Mouse (Mus musculus) adipocyte (in vitro differentiated cells): ENCODE measurements at regions not wholly inside any gene's neighbourhood (a gene's known extent, or its start where the extent isn't known, plus 50 kb on each side); places are given as distances from the start of the nearest gene placed in this dataset.

Experiments
- DNase-seq: peaks from one replicate; pipeline ENCODE4 v3.0.0-alpha.2; 2016; ENCODE audit warnings: low spot score

DNA sequence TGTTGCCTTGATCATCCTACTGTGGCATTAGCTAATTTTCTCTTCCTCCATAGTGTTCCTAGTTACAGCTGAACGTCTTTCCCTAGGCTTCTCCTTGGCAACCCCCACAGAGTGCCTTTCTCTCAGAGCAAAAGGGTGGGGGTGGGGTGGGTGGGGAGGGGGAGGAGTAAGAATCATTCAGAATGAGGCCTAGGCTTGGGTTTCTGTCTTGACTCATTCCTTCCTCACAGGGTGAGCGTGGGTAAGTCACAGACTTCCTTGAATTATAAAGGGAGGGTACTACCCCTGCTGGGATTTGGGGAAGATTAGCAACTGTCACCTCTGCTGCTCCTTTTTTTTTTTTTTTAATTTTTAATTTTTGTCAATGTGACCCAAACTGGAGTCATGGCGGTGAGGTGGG lies 114.5 kb downstream of the Dhx35 start:
- DNase-seq, result no peak

DNA sequence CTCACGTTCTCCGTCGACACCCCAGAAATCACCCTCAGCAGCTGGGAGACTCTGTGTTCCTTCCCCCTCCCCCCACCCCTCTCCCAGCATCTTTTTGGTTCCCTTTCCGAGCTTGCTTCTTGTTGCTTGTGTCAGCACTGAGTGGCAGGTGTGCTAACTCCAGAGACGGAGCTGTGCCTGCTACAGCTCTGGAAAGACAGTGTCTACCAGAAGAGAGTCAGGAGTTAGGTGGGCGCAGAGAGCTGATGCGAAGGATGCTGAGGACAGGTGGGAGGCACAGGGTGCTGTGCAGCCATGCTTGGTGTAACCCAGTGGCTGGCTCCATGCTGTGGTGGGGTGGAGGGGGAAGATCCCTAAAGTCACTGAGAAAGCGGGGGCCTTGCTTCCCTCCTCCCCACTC lies 115.7 kb downstream of the Dhx35 start:
- DNase-seq, result no peak

DNA sequence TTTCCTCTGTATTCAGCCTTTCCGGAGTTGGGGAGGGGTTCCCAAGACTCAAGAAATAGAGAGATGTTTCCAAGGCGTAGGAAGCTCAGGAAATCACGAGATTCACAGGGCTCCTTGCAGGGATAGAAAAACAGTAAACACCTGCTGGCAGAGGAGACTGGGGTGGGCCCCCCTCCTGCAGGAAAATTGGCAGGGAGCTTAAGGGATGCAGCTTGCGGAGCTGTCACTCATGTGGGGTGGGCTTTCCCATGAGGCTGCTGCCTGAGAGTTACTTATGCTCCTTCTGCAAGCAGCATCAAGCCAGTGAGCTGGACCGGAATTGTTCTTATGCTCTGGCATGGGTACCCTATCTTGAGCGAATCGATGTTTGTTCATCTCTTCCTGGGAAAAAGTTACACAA lies 116.6 kb downstream of the Dhx35 start:
- no peak for DNase-seq

DNA sequence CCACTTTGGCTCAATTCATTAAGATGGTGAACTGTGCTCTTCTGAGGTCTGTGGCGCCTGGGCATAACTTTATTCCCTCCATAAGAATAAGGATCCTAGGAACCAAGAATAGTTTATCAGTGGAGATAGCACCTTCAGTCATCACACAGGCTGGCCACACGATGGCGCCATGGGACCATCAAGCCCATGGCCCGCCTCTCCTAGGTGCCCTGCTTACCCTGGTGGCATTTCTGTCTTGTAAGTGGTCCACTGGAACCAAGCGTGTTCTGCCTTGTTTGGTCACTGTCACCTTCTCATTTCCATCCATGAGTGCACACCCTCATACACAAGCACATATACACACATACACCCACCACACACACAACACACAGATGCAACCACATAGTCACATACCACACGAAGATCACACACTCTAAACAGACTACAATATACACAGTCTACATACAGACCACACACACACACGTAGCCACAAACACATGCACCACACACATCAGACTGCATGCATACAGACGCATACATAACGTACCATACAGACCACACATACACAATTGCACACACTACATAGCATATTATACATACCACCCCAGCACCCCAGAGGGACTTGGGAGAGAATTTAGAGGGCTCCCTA lies 118.1 kb downstream of the Dhx35 start:
- peak; percentile 38 for DNase-seq

DNA sequence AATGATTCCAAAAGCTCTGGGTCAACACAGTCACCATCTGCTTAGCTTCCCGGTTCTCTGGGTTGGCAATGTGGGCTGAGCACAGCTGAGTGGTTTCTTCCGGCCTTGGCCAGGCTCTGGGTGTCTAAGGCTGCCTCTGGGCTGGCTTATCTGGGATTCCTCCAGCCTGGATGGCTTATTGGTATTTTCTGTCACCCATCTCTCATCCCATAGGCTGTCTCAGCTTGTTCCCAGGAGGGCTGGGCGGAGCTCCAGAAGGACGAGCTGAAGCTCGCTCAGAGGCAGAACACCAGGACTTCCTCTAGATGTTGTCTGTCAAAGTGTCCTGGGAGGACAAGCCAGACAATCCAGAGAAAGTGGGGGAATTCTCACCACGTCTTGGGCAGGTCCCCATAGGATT lies 122.8 kb downstream of the Dhx35 start:
- no peak for DNase-seq

DNA sequence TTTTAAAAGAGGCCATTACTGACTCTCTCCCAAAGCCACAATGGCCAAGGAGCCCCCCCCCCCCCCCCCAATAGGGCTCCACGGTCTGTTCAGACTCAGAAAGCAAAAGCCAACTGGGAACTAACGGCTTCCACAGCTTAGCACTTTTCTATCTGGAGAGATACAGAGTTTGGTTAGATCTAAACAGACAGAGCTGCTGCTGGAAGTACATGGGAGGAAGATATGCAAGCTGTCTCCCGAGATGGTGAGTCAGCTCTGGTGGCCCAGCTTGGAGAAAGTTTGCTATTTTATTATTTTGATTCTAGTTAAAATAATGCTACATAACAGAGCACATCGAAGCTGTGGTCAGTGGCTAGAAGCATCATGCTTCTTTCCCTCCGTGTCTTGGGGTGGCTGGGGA lies 123.7 kb downstream of the Dhx35 start:
- no peak for DNase-seq

DNA sequence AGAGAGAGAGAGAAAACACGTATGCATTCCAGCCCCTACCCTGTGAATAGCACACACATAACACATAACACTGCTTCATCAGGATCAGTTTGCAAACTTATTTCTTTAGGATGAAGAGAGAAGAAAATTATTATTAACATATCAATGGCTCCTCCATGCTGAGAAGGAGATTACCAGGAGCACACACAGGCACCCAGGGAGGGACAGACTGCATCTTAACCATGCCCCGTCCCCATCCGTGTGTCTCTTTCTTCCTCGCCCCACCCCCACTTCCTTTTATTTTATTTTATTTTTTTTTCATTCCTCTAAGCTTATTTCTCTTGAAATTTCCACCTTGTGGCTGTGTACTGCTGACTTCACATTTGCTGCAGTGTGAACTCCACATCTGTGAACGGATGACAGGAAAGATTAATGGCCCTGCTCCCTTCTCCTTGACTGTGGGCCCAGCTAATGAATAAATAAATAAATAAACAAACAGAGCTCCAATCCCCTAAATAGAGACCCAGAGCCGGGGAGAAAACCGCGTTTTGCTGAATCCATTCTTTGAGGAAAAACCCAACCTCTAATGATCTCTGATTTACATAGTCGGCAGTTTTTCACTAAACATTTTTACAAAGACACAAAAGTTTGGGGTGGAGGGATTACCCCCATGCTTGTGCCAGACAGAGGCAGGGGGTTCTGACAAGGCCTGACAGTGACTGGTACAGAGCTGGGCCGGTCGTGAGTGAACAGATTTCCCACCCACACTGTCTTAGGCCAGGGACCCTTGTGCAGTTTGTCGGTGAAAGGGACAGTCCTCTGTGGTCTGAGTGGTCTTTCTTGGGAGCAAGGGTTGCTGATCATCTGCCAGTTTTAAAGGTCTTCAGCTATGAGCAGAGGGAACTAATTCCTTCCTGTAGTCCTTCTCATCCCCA lies 127.0 kb downstream of the Dhx35 start:
- no peak for DNase-seq

DNA sequence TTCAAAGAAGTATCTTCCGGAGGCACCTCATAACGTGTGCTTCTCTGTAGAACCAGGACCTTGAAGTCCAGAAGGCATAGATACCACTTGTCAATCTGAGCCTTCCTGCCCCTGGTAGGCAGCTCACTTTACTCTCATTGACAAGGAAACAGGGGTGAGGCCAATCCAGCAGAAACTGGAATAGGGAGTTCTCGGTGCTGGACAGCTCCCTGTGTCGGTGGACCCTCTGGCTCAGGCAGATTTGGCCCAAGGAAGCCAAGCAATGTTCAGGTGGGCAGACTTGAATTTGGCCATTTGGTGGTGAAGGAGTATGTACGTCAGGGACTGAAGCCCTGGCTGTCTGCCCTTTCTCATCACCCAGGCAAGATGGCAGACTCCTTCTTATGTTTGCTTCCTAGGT lies 128.2 kb downstream of the Dhx35 start:
- no peak for DNase-seq

DNA sequence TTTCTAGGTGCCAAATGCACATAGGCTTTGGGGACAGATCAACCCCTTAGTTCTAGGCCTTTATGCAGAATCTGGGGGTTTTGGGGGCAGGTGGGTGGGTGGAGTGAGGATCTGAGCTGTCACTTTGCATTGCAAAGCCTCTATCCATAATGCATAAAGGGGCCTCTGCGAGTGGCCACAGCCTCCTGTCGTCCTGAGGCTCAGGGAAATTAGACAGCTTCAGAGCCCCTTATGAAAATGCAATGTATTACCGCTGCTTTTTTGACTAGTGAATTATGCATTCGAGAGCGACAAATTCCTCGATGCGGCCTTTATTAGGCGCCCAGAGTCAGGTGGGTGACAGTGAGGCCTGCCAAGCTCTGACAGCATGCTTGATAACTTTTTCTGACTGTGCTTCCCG lies 134.9 kb downstream of the Dhx35 start:
- DNase-seq, result no peak

DNA sequence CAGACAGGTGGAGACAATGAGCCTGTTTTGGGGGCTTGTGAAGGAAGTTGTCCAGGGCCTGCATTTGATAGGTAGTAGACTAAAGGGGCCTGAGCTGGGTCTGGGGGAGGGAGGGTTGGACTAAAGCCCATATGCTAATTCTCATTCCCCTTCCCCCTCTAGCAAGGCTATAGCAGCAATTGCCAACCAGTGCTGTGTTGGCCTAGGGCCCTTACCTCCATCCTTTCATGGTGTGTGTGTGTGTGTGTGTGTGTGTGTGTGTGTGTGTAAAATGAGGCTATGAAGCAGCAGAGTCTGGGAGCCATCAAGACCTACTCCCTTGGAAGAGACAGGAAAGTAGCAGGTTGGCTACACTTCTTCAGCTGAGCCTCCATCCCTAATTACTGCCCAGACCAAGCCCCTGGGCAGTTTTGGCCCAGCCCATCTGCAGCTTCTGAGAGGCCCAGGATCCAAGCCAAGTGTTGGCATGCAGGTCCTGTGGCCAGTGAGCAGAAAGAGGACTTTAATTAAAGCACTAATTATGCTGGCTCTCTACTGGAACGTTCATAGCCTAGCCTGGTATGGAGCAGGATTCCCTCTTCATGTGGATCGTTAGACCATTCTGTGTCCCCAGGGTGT lies 143.4 kb downstream of the Dhx35 start:
- no peak for DNase-seq

DNA sequence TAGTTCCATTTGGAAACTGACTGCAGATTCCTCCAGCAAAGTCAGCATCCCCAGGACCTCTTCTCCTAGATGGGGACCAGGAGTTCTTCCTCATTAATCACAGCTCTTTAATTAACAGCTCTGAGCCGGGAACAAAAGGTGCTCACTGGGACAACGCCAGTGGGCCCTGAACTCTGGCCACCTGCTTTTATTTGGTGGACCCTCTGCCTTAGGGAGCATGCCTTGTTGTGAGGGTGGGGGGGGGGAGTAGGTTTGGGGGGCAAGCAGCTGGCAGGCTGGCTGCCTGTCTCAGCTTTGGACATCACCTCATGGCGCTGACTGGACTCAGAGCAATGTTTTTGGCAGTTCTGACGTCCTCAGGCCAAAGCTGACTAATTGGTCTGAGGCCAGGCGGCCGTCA lies 154.8 kb downstream of the Dhx35 start:
- DNase-seq, result no peak

DNA sequence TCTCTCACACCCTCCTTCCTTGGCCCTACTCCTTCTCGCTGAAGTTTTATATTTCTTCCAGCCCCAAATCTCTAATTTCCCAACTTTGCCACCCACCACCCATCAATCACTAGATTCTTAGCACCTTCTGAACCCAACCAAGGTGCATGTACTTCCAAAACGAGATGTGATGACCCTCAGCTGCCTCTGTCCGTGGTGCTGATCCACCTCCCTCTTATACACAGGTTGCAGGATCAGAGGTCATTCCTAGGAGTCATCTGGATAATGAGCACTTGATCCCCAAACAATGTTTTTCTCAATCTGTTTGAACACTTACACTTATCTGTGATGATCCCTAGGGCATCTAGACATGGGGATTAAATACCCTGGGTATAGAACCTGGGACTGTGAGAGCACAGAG lies 156.5 kb downstream of the Dhx35 start:
- DNase-seq, result no peak

DNA sequence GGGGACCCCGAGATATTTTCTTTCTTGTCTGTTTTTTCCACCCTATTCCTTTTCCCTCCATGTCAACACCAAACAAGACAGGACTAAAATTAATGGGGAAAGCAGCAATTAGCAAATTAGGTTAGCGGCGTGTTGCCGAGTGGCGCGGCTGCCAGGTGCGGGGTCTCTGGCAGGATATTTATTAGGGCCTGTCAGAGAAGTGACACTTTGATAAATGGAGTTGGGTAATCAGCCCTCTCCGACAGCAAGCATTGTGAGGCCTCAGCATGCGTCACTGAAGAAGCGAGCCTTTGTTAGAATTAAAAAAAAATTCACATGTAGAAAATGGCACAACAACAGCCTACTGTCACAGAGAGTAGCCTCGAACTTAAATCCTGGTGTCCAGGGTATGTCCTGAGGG lies 162.3 kb downstream of the Dhx35 start:
- no peak for DNase-seq

DNA sequence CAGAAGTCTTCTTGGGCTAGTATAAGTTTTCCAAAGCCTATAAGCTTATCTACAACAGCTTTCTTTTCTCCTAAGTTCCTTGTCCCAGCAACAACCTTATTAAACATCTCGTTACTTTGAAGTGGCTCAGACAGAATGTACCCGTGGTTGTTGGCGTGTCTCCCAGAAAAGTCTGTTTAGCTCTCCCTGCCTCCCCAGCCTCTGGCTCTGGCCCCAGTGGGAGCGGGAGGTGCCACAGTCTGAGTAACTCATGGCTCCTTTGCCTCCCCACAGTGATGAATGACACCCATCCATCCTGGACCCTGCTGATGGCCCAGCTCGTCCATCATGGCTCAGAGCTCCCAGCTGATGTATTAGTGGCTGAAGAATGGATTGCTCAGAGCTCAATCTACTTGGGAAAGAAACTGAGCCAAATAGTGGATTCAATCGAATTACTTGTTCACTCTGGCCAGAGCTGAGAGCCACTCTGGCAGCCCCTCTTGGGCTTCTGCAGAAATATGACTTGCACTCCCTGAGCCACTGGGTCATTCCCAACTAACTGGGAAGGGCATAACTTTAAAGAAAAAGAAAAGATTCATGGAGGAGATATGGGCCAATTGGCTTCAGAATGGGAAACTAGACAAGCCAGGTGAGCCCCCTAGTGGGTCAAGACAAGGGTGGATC lies 170.5 kb downstream of the Dhx35 start:
- peak; percentile 39 for DNase-seq

DNA sequence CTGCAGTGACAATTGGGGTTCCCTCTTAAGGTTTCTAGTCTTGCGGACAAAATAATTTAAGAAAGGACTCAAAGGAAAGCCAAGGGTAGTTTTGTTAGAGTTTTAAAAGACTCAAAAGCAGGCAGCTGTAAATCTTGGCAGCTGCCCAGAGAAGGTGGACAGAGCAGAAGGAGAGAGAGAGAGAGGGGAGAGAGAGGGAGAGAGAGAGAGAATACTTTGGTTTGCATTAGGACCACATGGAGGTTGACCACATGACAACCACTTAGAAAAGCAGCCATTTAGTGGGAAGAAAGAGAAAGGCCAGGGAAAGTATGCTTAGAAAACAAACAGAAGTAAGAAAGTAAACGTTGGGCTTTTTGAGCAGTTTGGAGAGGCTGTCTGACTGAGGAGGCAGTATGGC lies 177.6 kb downstream of the Dhx35 start:
- DNase-seq, result no peak

DNA sequence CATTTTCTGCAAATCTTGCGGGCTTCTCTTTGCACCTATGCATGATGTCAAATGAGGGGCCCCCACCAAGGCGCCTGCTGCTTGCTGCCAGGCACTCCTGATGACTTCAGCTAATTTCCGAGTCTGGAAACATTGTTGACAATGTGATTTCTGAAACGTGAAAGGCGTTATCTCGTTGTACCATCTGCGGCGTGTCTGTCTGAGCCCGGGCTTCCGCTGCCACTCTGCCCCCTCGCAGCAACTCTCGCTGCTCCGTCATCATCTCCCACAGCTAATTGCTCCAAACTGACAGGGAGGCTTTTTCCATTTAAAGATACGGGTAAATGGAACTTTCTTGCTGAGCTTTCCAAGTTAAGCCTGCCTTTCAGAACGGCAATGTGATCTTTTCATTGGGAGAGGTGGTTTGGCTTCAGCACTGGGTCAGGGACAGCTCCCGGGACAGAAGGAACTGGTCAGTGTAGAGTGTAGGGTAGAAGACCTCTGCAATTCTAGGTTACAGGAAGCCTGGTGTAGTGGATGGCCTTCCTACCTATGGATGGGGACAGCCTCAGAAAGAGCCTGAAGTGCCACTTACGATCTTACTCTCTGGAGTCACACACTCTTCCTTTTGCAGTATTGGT lies 191.0 kb downstream of the Dhx35 start:
- DNase-seq, result no peak

DNA sequence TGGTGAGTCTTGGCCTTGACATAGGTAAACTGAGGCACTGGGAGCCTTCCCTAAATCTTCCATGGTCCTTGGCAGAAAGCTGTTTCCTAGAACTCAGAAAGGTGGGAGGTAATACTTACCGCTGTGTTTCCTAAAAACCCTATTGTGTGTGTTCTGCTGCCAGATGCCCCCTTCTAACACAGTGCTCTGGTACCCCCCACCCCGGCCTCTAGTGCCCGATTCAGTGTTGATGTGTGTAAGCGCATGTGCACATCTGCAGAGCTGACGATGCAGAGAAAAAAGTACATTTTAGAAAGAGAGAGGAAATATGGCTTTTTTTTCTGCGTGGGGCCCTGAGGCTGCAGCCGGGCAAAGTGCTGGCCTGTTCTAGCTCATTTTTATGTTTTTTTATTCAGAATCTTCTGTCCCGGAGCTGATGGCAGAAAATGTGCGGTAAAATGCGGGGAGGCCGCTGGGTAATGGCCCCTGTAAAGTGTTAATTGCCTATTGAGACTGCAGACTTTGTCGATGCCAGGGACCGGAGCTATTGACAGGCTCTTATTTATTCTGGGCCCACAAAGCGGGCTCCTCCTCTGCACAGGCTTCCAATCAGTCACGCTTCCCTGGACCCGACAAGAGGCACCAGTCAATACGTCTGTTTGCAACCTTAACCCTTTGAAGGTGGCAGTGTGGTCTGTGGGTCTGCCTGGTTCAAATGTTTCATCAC lies 208.0 kb downstream of the Dhx35 start:
- no peak for DNase-seq

DNA sequence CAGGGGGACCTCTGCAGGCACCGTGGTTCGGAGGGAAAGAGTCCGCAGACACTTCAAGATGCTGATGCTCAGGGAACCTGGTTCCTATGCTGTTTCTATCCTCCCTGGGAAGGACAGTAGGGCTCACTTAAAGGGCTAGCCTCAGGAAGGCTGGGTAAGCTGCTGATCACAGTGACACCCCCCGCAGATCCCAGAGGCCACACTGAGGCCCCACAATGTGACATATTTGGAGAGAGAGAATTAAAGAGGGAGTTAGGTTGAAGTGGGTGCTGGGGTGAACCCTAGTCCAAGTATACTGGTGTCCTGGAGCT lies 208.5 kb downstream of the Dhx35 start:
- DNase-seq, result no peak

DNA sequence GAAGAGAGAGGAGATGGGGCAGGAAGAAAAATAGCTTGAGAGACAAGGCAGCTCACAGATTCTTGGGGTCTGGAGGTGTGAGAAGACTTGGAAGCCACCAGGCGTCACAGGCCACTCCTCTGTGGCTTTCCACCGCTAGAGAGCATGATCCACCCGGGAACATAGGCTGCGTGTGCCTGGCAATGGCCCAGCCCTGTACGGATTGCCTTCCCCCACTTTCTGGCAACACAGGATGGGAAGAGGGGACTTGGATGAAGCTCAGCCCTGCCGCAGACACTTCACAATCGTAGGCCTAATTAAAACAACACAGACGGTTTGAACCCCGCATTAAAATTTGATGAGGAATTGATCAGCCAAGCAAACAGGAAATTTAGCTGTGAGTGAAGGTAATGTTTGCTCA lies 209.8 kb downstream of the Dhx35 start:
- DNase-seq, result no peak

DNA sequence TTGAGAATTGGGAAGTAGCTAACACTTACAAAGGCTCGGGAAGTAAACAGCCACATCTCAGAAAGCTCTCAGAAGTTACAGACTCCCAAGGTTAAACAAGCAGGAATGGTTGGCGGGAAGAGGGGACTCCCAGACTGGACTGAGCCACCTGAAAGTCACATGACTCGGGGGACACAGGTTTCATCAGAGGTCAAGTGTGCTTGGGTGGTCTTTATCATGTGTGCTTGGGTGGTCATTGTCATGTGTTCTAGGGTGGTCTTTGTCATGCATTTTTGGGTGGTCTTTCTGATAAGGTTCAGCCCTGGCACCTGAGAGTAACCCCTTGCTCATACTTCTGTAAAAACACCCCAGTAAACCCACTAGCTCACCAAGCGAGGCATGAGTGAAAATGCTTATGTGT lies 218.1 kb downstream of the Dhx35 start:
- DNase-seq, result no peak

DNA sequence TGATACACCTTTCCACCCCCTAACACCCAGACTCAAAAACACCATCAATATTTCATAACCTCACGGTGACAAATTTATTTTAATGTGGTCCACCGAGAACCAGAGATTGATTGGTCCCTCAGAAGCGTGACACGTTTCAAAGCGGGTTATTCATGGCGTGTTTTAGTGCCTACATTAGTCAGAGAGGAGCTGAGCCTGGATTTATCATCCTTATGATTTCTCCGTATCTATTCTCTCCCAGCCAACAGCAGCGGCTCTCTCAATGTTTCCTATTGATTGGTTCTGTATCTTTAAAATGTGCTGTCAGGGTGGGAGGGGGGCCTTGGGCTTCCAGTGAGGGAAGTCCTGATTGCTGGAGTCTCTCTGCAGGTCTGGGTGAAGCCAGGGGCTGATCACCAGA lies 219.9 kb downstream of the Dhx35 start:
- DNase-seq, result no peak
